Mouse (Mus musculus): ENCODE data around the gene Uba2.
"Not testable (repeated sequence)": the region's sequence is repeated elsewhere in the genome, so short reads cannot be mapped to it uniquely, and the experiment has no call there.

Gene Uba2

DNA sequence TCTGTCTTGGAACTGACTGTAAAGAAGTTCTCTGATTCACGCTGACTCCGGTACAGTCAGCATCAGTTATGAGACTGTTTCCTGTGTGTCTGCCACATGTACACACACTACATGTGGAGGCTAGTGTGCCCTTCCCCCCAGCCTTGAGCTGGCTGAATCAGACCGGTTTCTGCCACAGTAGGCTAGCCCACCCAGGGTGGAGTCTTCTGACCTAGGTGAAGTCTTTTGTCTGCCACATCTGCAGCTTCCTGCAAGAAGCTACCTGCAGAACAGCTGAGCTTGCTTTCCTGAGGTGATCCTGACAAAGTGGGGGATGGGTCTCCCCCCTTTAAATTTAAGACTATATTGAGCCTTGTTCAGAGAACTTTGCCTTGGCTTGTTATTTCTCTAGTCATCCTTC lies at the start of gene Uba2:
Gene Uba2, minus strand, starts transcription at position 146 of the 400 bp plus-strand sequence.
- no peak for DNase-seq (ENCODE audit: low spot score in 2 of 2)

- DNase-seq (ENCODE audit: low spot score in 2 of 2): no peak
Measured at GRCm38 (mm10) chr7:34218496-34218895, 49.1 kb upstream of the Uba2 start.

DNA sequence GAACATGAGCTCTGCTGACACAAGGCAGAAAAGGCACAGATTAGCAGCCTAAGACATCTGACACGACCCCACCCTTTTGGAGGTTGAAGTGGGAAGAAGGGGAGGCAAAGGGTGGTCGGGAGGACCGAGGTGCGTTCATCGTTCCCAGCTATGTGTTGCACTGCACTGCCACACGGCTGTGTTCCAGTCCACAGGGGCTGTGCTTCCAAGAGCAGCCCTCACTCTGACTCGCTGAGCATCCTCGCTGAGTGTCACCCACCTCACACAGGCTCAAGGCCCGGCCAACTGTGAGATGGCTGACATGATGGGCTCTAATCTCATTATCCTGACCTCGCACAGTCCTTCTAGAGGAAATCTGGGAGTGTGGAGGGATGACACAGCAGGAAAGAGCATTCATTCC lies 47.1 kb upstream of the Uba2 start:
- no peak for DNase-seq (ENCODE audit: low spot score in 2 of 2)

DNA sequence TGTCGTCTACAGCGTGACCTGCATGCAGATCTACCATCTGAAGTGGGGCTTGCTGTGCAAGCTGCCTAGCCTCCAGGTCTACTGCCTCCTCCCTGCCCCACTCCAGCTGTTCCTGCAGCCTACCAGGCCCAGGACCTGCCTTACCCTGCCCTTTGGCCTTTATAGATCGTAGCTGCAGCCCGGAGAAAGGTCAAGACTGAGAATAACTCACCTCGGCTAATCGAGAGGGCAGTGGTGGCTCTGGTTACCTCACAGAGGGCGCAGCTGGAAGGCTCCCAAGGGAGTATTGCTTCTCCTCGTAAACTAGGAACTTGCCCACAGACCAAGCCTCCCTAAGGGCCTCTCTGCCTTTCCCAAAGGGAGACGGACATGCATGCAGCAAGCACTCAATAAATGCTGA lies 46.1 kb upstream of the Uba2 start:
- no peak for DNase-seq (ENCODE audit: low spot score in 2 of 2)

DNA sequence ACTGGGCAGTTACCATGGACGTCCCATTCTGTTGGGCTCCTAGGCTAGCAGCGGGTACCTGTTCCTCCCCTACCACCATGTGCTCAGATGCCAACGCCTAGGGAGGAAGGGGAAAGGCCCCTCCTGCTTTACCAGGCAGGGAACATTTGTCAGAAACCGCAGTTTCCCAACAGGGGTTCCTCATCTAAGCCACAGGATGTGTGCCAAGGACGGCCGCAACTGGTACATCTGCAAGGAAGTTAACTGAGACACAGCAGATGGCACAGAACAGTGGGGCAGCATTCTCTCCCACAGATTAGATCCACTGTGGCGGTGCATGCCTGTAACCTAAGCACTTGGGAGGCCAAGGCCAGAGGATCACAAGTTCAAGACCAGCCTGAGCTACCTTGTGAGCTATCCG lies 45.2 kb upstream of the Uba2 start:
- DNase-seq (ENCODE audit: low spot score in 2 of 2): no peak

DNA sequence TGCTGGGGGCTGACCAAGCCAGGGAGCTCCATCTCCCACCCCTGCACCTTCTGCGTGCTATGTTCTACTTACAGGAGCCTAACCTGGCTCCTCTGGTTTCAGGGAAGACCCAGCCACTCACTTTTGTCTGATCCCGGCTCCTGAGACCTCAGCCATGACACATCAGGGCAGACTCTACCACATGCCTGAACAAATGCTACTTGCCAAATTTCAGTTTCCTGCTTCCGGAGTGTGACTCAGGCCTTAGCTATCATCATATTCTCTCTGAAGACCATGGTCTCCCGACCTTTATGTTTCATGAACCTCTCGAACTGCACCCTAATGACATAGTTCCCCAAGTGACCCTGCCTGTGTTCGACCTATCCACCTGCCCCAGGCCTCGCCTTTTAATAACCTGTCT lies 43.9 kb upstream of the Uba2 start:
- DNase-seq (ENCODE audit: low spot score in 2 of 2): no peak

- no peak for DNase-seq (ENCODE audit: low spot score in 2 of 2)
Measured at GRCm38 (mm10) chr7:34208027-34208745, 38.8 kb upstream of the Uba2 start.

GRCm38 (mm10) chr7:34206331-34206730 lies 36.9 kb upstream of the Uba2 start:
- no peak for DNase-seq (ENCODE audit: low spot score in 2 of 2)

GRCm38 (mm10) chr7:34202147-34202546 lies 32.7 kb upstream of the Uba2 start:
- not testable (repeated sequence) for DNase-seq (ENCODE audit: low spot score in 2 of 2)

DNA sequence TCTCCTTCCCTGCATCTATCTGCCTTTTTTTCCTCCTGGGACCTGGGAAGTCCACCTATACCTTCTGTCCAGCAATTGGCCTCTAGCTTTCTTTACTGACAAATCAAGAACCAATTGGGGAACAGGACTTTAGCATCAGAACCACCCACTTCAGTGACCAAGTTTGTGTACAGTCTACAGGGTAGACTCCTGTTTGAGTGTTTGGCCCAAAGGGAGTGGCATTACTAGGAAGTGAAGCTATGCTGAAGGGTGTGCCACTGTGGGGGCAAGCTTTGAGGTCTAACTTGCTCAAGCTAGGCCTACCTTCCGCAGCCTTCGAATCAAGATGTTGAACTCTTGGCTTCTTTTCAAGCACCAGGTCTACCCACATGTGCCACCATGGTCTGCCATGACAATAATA lies 31.4 kb upstream of the Uba2 start:
- DNase-seq (ENCODE audit: low spot score in 2 of 2): no peak

GRCm38 (mm10) chr7:34198346-34198745 lies 28.9 kb upstream of the Uba2 start:
- DNase-seq (ENCODE audit: low spot score in 2 of 2): no peak

- DNase-seq (ENCODE audit: low spot score in 2 of 2): peak; percentile 83 to 87
Measured at GRCm38 (mm10) chr7:34196132-34197128, 27.0 kb upstream of the Uba2 start, which contains the start of gene Pdcd2l. Pdcd2l (minus strand) TSS chr7:34196661.

- DNase-seq (ENCODE audit: low spot score in 2 of 2): no peak
Measured at GRCm38 (mm10) chr7:34195632-34196031, 26.2 kb upstream of the Uba2 start.

DNA sequence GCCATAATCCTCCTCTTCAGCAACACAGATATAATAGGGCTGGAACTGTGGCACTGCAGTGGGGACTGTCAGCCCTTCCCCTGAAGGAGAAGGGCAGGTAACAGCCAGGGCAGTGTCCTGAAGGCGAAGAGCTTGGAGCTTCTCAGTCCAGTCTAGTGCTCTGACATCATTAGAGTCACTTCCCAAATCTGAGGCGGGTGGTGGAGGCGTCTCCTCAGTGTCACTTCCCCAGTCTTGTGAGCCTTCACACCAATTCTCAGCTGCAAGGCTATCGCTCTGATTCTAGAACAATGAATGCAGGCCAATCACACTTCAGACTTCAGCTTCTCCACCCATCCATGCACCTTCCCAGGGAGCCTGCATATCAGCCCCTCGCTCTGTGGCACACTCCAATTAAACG lies 23.4 kb upstream of the Uba2 start:
- DNase-seq (ENCODE audit: low spot score in 2 of 2): no peak

- no peak for DNase-seq (ENCODE audit: low spot score in 2 of 2)
Measured at GRCm38 (mm10) chr7:34189376-34189989, 20.1 kb upstream of the Uba2 start.

DNA sequence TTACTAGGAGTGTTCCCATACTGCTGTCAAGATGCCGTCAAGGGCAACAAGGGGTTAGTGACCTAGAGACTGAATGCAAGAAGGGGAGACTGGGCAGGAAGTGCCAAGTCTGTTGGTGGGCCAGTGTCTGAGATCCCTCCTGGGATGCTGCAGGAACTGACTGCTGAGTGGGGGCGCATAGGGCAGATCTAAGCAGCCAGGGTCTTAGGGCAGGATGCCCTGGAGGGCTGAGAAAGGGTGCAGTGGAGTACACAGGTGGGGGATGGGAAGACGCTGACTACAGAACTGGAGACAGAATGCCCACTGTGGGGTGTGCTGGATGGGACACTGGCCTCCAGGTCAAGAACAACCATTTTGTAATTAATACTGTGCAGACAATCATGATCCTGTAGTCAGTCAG lies 14.4 kb upstream of the Uba2 start:
- no peak for DNase-seq (ENCODE audit: low spot score in 2 of 2)

DNA sequence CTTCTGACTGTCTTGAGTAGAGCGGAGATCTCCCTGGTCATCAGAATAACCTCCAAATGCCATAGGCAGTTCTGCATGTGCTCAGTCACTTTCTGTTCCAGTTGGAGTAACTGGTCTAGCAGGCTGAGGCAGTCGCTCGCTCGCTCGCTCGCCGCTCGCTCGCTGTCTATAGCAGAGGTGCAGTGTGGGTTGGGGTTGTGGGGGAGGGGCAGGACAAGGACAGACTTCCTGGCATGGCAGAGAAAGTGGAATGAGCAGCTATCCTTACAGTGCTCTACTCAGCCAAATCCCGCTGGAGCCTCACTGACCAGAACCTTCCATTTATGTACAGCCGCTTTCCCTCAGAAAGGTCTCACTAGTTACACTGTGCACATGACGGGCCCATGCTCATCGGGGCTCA lies 14.0 kb upstream of the Uba2 start:
- no peak for DNase-seq (ENCODE audit: low spot score in 2 of 2)

DNA sequence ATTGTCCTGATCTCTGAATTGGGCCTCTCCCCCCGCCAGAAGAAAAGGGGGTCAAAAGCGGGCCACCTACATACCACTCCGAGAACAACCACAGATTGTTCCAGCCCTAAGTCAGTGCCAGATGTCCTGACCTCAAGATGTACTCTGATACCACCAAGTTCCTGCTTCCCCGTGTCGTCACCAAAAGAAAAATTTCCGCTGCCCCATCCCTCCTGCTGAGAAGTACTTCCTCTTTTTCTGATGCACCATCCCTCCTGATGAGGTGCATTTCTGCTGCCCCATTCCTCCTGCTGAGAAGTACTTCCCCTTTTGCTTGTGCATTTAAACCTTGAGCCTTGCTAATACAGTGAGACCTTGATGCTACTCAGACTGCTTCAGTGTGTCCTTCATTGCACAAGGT lies 6.8 kb upstream of the Uba2 start:
- not testable (repeated sequence) for DNase-seq (ENCODE audit: low spot score in 2 of 2)

DNA sequence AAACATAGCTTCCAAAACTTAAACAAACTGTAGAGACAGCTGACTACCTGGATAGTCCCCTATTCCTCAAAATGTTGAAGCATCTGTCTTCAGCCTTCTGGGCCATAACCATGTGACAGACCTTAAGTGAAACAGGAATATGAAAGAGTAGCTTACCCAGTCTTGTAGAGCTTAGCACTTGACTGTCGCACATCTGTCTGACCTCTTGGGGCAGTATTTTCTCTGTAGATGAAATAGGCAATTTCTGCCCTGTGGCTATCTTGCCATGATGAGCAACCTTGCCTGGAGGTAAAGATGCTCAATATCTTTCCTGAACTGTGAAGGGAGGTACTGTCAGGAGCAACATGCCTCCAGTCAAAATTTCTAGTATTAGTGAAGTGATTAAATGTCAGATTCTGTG lies 2.9 kb upstream of the Uba2 start:
- no peak for DNase-seq (ENCODE audit: low spot score in 2 of 2)

- peak; percentile 89 for DNase-seq (ENCODE audit: low spot score in 2 of 2)
Measured at GRCm38 (mm10) chr7:34168470-34169251, 738 bp downstream of the Uba2 start.

- peak in 1 of 2 experiments; percentile 16 for DNase-seq (ENCODE audit: low spot score in 2 of 2)
Measured at GRCm38 (mm10) chr7:34167766-34168469, 1.5 kb downstream of the Uba2 start.

Measured in frontal cortex, postnatal 25 days (tissue).